Mouse (Mus musculus) liver, postnatal 0 days (tissue): ENCODE results near the gene Olfr91. TPM values are rescaled to one million over a fixed set of nuclear protein-coding genes. Genes with fewer than 3 reads are reported as not detected.

ENCODE experiments used
- ATAC-seq: fragments of 200-750 bp; cut with Nextera tagmentation; 2 replicates; pipeline ENCODE4 v1.8.0; 2017; ENCODE audit warnings: mild to moderate bottlenecking, moderate library complexity
- DNase-seq: peaks from one replicate; pipeline ENCODE4 v3.0.0-alpha.2; 2016
- H3K27ac ChIP-seq: fragments of 300-500 bp; sonication (generic); 2 replicates; pipeline ENCODE4 v1.5.1; 2014; ENCODE audit warnings: antibody characterized with exemption, moderate library complexity, mild to moderate bottlenecking, low read depth
- H3K27me3 ChIP-seq: fragments of 300-500 bp; sonication (generic); 2 replicates; pipeline ENCODE4 v1.6.1; 2014; ENCODE audit warnings: low read length, control low read depth, mixed read lengths; ENCODE audit not compliant: insufficient read depth
- H3K36me3 ChIP-seq: fragments of 300-500 bp; sonication (generic); replicated peaks from 2 replicates; pipeline ENCODE4 v1.6.1; 2014; ENCODE audit warnings: mild to moderate bottlenecking, control low read depth, low read length, moderate library complexity, mixed read lengths; ENCODE audit not compliant: insufficient read depth
- H3K4me1 ChIP-seq: fragments of 300-500 bp; sonication (generic); 2 replicates; pipeline ENCODE4 v1.6.1; 2014; ENCODE audit warnings: antibody characterized with exemption, mild to moderate bottlenecking, control low read depth; ENCODE audit not compliant: insufficient read depth
- H3K4me2 ChIP-seq: fragments of 300-500 bp; sonication (generic); 2 replicates; pipeline ENCODE4 v1.6.1; 2014; ENCODE audit warnings: low read depth, mild to moderate bottlenecking, low read length, moderate library complexity, mixed read lengths
- H3K4me3 ChIP-seq: fragments of 300-500 bp; sonication (generic); 2 replicates; pipeline ENCODE4 v1.5.1; 2014; ENCODE audit warnings: low read depth, low read length
- H3K9ac ChIP-seq: fragments of 300-500 bp; sonication (generic); replicated peaks from 2 replicates; pipeline ENCODE4 v1.6.1; 2014; ENCODE audit warnings: mild to moderate bottlenecking, moderate library complexity
- H3K9me3 ChIP-seq: fragments of 300-500 bp; sonication (generic); 2 replicates; pipeline ENCODE4 v1.6.1; 2016; ENCODE audit warnings: mild to moderate bottlenecking, control low read depth, low read length, mixed read lengths
- CTCF ChIP-seq: sonication (generic); IDR thresholded peaks from 2 replicates; pipeline ENCODE4 v1.5.1; 2016; ENCODE audit warnings: antibody characterized with exemption, low read depth
- EP300 ChIP-seq: IDR thresholded peaks from 2 replicates; pipeline ENCODE4 v1.6.1; 2016; ENCODE audit warnings: antibody characterized with exemption, low read depth, mild to moderate bottlenecking
- WGBS: fragments of 180-500 bp; shearing (Covaris S2); extraction: QIAGEN DNeasy Blood & Tissue Kit; methylation state at CpG from one replicate; pipeline ENCODE4 v1.1.7; 2014; ENCODE audit not compliant: insufficient replicate concordance; 5-methylcytosine and 5-hydroxymethylcytosine counted together
- polyA plus RNA-seq: library from polyadenylated mRNA; unstranded; fragments of >200 nt; fragmentation: Nextera tagmentation; extraction: Ambion mirVana; gene quantifications from 2 replicates; pipeline ENCODE4 v1.2.1, GENCODE M21; 2015

Olfr91 gene
- polyA plus RNA-seq, 1 experiment from 2014 or later = not detected

- H3K9ac ChIP-seq = no peak overlapping the region
- TF ChIP-seq CTCF = no peak
- TF ChIP-seq EP300 = no peak
- H3K4me3 ChIP-seq = no peak overlapping the region
- WGBS = 78% methylated on average over 6 of the region's 6 CpGs
- no peak overlapping the region for H3K27ac ChIP-seq
- no peaks in the 10 kb centered on the region for H3K9me3 ChIP-seq
- no peaks in the 10 kb centered on the region for H3K27me3 ChIP-seq
- H3K4me1 ChIP-seq = no peaks in the 10 kb centered on the region
- no peaks in the 10 kb centered on the region for H3K36me3 ChIP-seq
- no peak for DNase-seq
- no peak for ATAC-seq
- H3K4me2 ChIP-seq = no peak overlapping the region
These were observed 22.9 kb downstream of the Olfr91 start for GRCm38 (mm10) chr17:37075181-37075580.

- ATAC-seq = no peak
- no peak for DNase-seq
- Histone ChIP-seq H3K9ac (no peak overlapping the region), H3K27me3 (no peaks in the 10 kb centered on the region), H3K4me2 (no peak overlapping the region), H3K9me3 (no peaks in the 10 kb centered on the region), H3K4me3 (no peak overlapping the region), H3K4me1 (no peaks in the 10 kb centered on the region), H3K36me3 (no peaks in the 10 kb centered on the region), H3K27ac (no peak overlapping the region)
- TF ChIP-seq EP300 (no peak), CTCF (no peak)
- 61% methylated on average over 11 of the region's 11 CpGs for WGBS
These were observed 25.3 kb downstream of the Olfr91 start for GRCm38 (mm10) chr17:37072730-37073276.

GRCm38 (mm10) chr17:37072080-37072729, 25.9 kb downstream of the Olfr91 start:
- no peaks in the 10 kb centered on the region for H3K27me3 ChIP-seq
- H3K27ac ChIP-seq = no peak overlapping the region
- 79% methylated on average over 12 of the region's 12 CpGs for WGBS
- H3K9me3 ChIP-seq = no peaks in the 10 kb centered on the region
- H3K4me1 ChIP-seq = no peaks in the 10 kb centered on the region
- ATAC-seq = no peak
- no peak overlapping the region for H3K4me2 ChIP-seq
- TF ChIP-seq CTCF (no peak), EP300 (no peak)
- no peak overlapping the region for H3K4me3 ChIP-seq
- no peaks in the 10 kb centered on the region for H3K36me3 ChIP-seq
- no peak for DNase-seq
- no peak overlapping the region for H3K9ac ChIP-seq

- ATAC-seq = no peak
- H3K9me3 ChIP-seq = no peaks in the 10 kb centered on the region
- no peak for DNase-seq
- 69% methylated on average over 8 of the region's 8 CpGs for WGBS
- no peak overlapping the region for H3K4me2 ChIP-seq
- no peaks in the 10 kb centered on the region for H3K36me3 ChIP-seq
- no peak for TF ChIP-seq EP300
- TF ChIP-seq CTCF = no peak
- no peak overlapping the region for H3K27ac ChIP-seq
- H3K4me3 ChIP-seq = no peak overlapping the region
- H3K27me3 ChIP-seq = no peaks in the 10 kb centered on the region
- H3K9ac ChIP-seq = no peak overlapping the region
- H3K4me1 ChIP-seq = no peaks in the 10 kb centered on the region
These were observed 28.0 kb downstream of the Olfr91 start for GRCm38 (mm10) chr17:37070121-37070520.

- H3K4me1 ChIP-seq = no peaks in the 10 kb centered on the region
- TF ChIP-seq CTCF (no peak), EP300 (no peak)
- no peaks in the 10 kb centered on the region for H3K36me3 ChIP-seq
- ATAC-seq (no peak), DNase-seq (no peak)
- no peak overlapping the region for H3K9ac ChIP-seq
- no peak overlapping the region for H3K4me3 ChIP-seq
- H3K4me2 ChIP-seq = no peak overlapping the region
- H3K27me3 ChIP-seq = no peaks in the 10 kb centered on the region
- H3K27ac ChIP-seq = no peak overlapping the region
- H3K9me3 ChIP-seq = no peaks in the 10 kb centered on the region
- 59% methylated on average over 1 of the region's 1 CpGs for WGBS
These were observed 30.2 kb downstream of the Olfr91 start for GRCm38 (mm10) chr17:37067861-37068260.

GRCm38 (mm10) chr17:37065993-37066392, 32.1 kb downstream of the Olfr91 start:
- TF ChIP-seq EP300 = no peak
- no peak for TF ChIP-seq CTCF

More at GRCm38 (mm10) chr17:37065993-37066392, 32.1 kb downstream of the Olfr91 start:
- Histone ChIP-seq H3K27me3 (no peaks in the 10 kb centered on the region), H3K4me3 (no peak overlapping the region), H3K9me3 (no peaks in the 10 kb centered on the region), H3K27ac (no peak overlapping the region), H3K9ac (no peak overlapping the region), H3K4me2 (no peak overlapping the region), H3K36me3 (no peaks in the 10 kb centered on the region), H3K4me1 (no peaks in the 10 kb centered on the region)
- WGBS = 73% methylated on average over 2 of the region's 2 CpGs
- no peak for DNase-seq
- no peak for ATAC-seq
